9 mouse cellular contexts compared by ENCODE assay signal in genomic region chr15:78184855-78185254, GRCm38 (mm10). TPM values are rescaled to one million over a fixed set of nuclear protein-coding genes. Genes with fewer than 3 reads are reported as not detected.
DNase-seq lines count a peak whose midpoint lies in the region; ATAC-seq lines count a peak whose summit lies in the region.
"Had no signal": no experiment of that assay in that cellular context is flagged by ENCODE, and none has a peak within 500 bp of the region (broad histone marks: within the 10 kb centered on the region; RNA-seq: fewer than 3 reads in every experiment).

No protein-coding gene starts in this region.

- no peaks in the 10 kb centered on the region for H3K9me3 ChIP-seq in embryonic facial prominence, embryonic 14.5 days (ENCODE audit: control insufficient read depth, low read length)
- no peaks in the 10 kb centered on the region for H3K9me3 ChIP-seq in intestine, embryonic 14.5 days (ENCODE audit: control insufficient read depth, low read length)
- no peaks in the 10 kb centered on the region for H3K9me3 ChIP-seq in megakaryocyte, embryonic 14.5 days
- H3K9me3 ChIP-seq in stomach, embryonic 14.5 days (ENCODE audit: control insufficient read depth, low read depth, low read length): no peaks in the 10 kb centered on the region
- H3K9me3 ChIP-seq: liver, embryonic 15.5 days had no signal

- H3K4me3 ChIP-seq in embryonic facial prominence, embryonic 14.5 days (ENCODE audit: low read depth, low read length): no peak overlapping the region
- no peak overlapping the region for H3K4me3 ChIP-seq in intestine, embryonic 14.5 days (ENCODE audit: low read depth, low read length)
- H3K4me3 ChIP-seq in megakaryocyte, embryonic 14.5 days (replicated peaks): peak overlapping the region; percentile 83
- no peak overlapping the region for H3K4me3 ChIP-seq in stomach, embryonic 14.5 days (ENCODE audit: low read depth, low read length)
- H3K4me3 ChIP-seq: liver, embryonic 15.5 days had no signal

- WGBS in embryonic facial prominence, embryonic 14.5 days: 3% methylated on average over 10 of the region's 10 CpGs
- WGBS in intestine, embryonic 14.5 days: 7% methylated on average over 10 of the region's 10 CpGs
- 2% methylated on average over 10 of the region's 10 CpGs for WGBS in stomach, embryonic 14.5 days

- no peaks in the 10 kb centered on the region for H3K36me3 ChIP-seq in embryonic facial prominence, embryonic 14.5 days (ENCODE audit: control insufficient read depth, insufficient read depth, low read length)
- H3K36me3 ChIP-seq in intestine, embryonic 14.5 days (ENCODE audit: control insufficient read depth, insufficient read depth, low read length): no peaks in the 10 kb centered on the region
- H3K36me3 ChIP-seq in megakaryocyte, embryonic 14.5 days (replicated peaks; ENCODE audit: low read length): no peaks in the 10 kb centered on the region
- H3K36me3 ChIP-seq in stomach, embryonic 14.5 days (ENCODE audit: control insufficient read depth, insufficient read depth, low read length): no peaks in the 10 kb centered on the region
- H3K36me3 ChIP-seq: liver, embryonic 15.5 days had no signal

- DNase-seq in layer of hippocampus, adult 11-12 months (ENCODE audit: low spot score): peak; percentile 57
- no peak for DNase-seq in layer of hippocampus, adult 8-10 months (ENCODE audit: low spot score in 2 of 2)
- peak; percentile 59 for DNase-seq in Muller cell, postnatal 12 days (ENCODE audit: inconsistent ontology term)
- peak; percentile 79 for DNase-seq in embryonic facial prominence, embryonic 14.5 days (ENCODE audit: low spot score)
- no peak for DNase-seq in intestine, embryonic 14.5 days (ENCODE audit: low spot score)
- no peak for DNase-seq in adipocyte (ENCODE audit: low spot score)

- no peak overlapping the region for H3K4me2 ChIP-seq in embryonic facial prominence, embryonic 14.5 days (ENCODE audit: low read depth, low read length)
- H3K4me2 ChIP-seq in intestine, embryonic 14.5 days (ENCODE audit: low read length): no peak overlapping the region
- H3K4me2 ChIP-seq in stomach, embryonic 14.5 days (replicated peaks; ENCODE audit: low read depth, low read length): no peak overlapping the region
- H3K4me2 ChIP-seq: liver, embryonic 15.5 days had no signal

- no peak overlapping the region for H3K27ac ChIP-seq in embryonic facial prominence, embryonic 14.5 days (replicated peaks; ENCODE audit: low read depth, low read length)
- no peak overlapping the region for H3K27ac ChIP-seq in intestine, embryonic 14.5 days (ENCODE audit: low read depth)
- H3K27ac ChIP-seq in stomach, embryonic 14.5 days (ENCODE audit: low read length): no peak overlapping the region
- H3K27ac ChIP-seq: liver, embryonic 15.5 days had no signal

- peak; percentile 66; the same call in 1 of the 2 replicates for ATAC-seq in embryonic facial prominence, embryonic 14.5 days (ENCODE audit: low read depth)
- ATAC-seq in intestine, embryonic 14.5 days (replicated peaks; ENCODE audit: low FRiP score, low TSS enrichment, low read depth): 0 out of 2 replicates have a peak, but pooled peaks have one; percentile 66
- peak; percentile 64; the same call in 1 of the 2 replicates for ATAC-seq in stomach, embryonic 14.5 days (ENCODE audit: insufficient number of reproducible peaks, insufficient read depth, low FRiP score, low read depth)

- H3K27me3 ChIP-seq in embryonic facial prominence, embryonic 14.5 days (replicated peaks; ENCODE audit: control insufficient read depth, insufficient read depth, low read length): peaks cover 6% of the 10 kb centered on the region; the same call in 1 of the 2 replicates
- H3K27me3 ChIP-seq in intestine, embryonic 14.5 days (replicated peaks; ENCODE audit: control insufficient read depth, insufficient read depth, low read length): peaks cover 11% of the 10 kb centered on the region; the same call in 1 of the 2 replicates
- peaks cover 31% of the 10 kb centered on the region for H3K27me3 ChIP-seq in megakaryocyte, embryonic 14.5 days (replicated peaks)
- H3K27me3 ChIP-seq in stomach, embryonic 14.5 days (ENCODE audit: control insufficient read depth, insufficient read depth, low read length): no peaks in the 10 kb centered on the region

- H3K4me1 ChIP-seq in embryonic facial prominence, embryonic 14.5 days (ENCODE audit: control insufficient read depth, insufficient read depth, low read length): 0 out of 2 replicates have a peak, but pooled peaks cover 5% of the 10 kb centered on the region
- H3K4me1 ChIP-seq in intestine, embryonic 14.5 days (replicated peaks; ENCODE audit: control insufficient read depth, insufficient read depth, low read length): no peaks in the 10 kb centered on the region
- H3K4me1 ChIP-seq in megakaryocyte, embryonic 14.5 days: peaks cover 86% of the 10 kb centered on the region
- no peaks in the 10 kb centered on the region for H3K4me1 ChIP-seq in stomach, embryonic 14.5 days (ENCODE audit: control insufficient read depth, insufficient read depth, low read length)
- H3K4me1 ChIP-seq: liver, embryonic 15.5 days had no signal

- no peak overlapping the region for H3K9ac ChIP-seq in embryonic facial prominence, embryonic 14.5 days (ENCODE audit: low read depth, low read length)
- H3K9ac ChIP-seq in intestine, embryonic 14.5 days (ENCODE audit: low read length): no peak overlapping the region
- no peak overlapping the region for H3K9ac ChIP-seq in stomach, embryonic 14.5 days (replicated peaks; ENCODE audit: low read depth, low read length)
- H3K9ac ChIP-seq: liver, embryonic 15.5 days had no signal

RNA-seq across cellular contexts. Expression of gene Ift27, which starts 10.9 kb away (rescaled TPM):
- total RNA-seq in layer of hippocampus, adult 8-10 months (2022): 10 to 100 TPM; 20.4 to 29.8 (median 25.7) TPM
- 84.7 and 96.6 TPM in 2 replicates for polyA plus RNA-seq in embryonic facial prominence, embryonic 14.5 days (2014; fragmentation: Nextera tagmentation; extraction: Ambion mirVana)
- 82.9 and 83.3 TPM in 2 replicates for polyA plus RNA-seq in intestine, embryonic 14.5 days (2014; fragmentation: Nextera tagmentation; extraction: Ambion mirVana)
- polyA plus RNA-seq in megakaryocyte, embryonic 14.5 days (2012; ENCODE audit: insufficient read depth, low replicate concordance): 132 and 388 TPM in 2 replicates
- polyA plus RNA-seq in stomach, embryonic 14.5 days (2014; fragmentation: Nextera tagmentation; extraction: Ambion mirVana): 85.6 and 97.3 TPM in 2 replicates

RNA-seq across cellular contexts. Expression of gene Pvalb, which starts 21.3 kb away (rescaled TPM):
- total RNA-seq in layer of hippocampus, adult 8-10 months (2022): 10 to 100 TPM; 58.2 to 61.8 (median 60.5) TPM
- 2.5 and 3.4 TPM in 2 replicates for polyA plus RNA-seq in embryonic facial prominence, embryonic 14.5 days (2014; fragmentation: Nextera tagmentation; extraction: Ambion mirVana)
- polyA plus RNA-seq in intestine, embryonic 14.5 days (2014; fragmentation: Nextera tagmentation; extraction: Ambion mirVana): not detected in 2 replicates
- polyA plus RNA-seq in megakaryocyte, embryonic 14.5 days (2012; ENCODE audit: insufficient read depth, low replicate concordance): not detected in 2 replicates
- not detected in 2 replicates for polyA plus RNA-seq in stomach, embryonic 14.5 days (2014; fragmentation: Nextera tagmentation; extraction: Ambion mirVana)
- polyA plus RNA-seq: liver, embryonic 15.5 days had no signal

RNA-seq across cellular contexts. Expression of gene Ncf4, which starts 59.7 kb away (rescaled TPM):
- 1 to 10 TPM; 1.2 to 5.0 (median 1.7) TPM for total RNA-seq in layer of hippocampus, adult 8-10 months (2022)
- polyA plus RNA-seq in embryonic facial prominence, embryonic 14.5 days (2014; fragmentation: Nextera tagmentation; extraction: Ambion mirVana): 5.2 and 7.0 TPM in 2 replicates
- polyA plus RNA-seq in intestine, embryonic 14.5 days (2014; fragmentation: Nextera tagmentation; extraction: Ambion mirVana): 3.7 and 4.1 TPM in 2 replicates
- polyA plus RNA-seq in megakaryocyte, embryonic 14.5 days (2012; ENCODE audit: insufficient read depth, low replicate concordance): 31.4 and 83.6 TPM in 2 replicates
- 3.2 and 5.0 TPM in 2 replicates for polyA plus RNA-seq in stomach, embryonic 14.5 days (2014; fragmentation: Nextera tagmentation; extraction: Ambion mirVana)

Comparison
In these comparisons a context has a peak if more than half of its experiments do, and no peak if none do; other contexts are left out.
1. DNase-seq: peak in layer of hippocampus, adult 11-12 months (single experiment), Muller cell, postnatal 12 days (single experiment) and embryonic facial prominence, embryonic 14.5 days (single experiment); none in layer of hippocampus, adult 8-10 months (0 of 2), intestine, embryonic 14.5 days (single experiment) and adipocyte (single experiment).
2. Peak in every context shown above with its lines, with median percentiles within 50 percentile points of each other: ATAC-seq.